Mouse (Mus musculus): ENCODE measurements around the gene Slc30a4. TPM values are rescaled to one million over a fixed set of nuclear protein-coding genes. Genes with fewer than 3 reads are reported as not detected.

Slc30a4 gene
- total RNA-seq, 2 experiments from 2014 or later, result 0.43 TPM; not detected in 1

Other genes starting within 250 kb of the Slc30a4 start
- gene Gm14085, start 217.7 kb downstream of the Slc30a4 start, total RNA-seq (2015; ENCODE audit: low replicate concordance), result 0.58 TPM in 1 of 2 replicates, not detected in the other
- 0.28 and 2.2 TPM in 2 replicates for gene Gm14085, start 217.7 kb downstream of the Slc30a4 start, total RNA-seq (2017; ENCODE audit: low replicate concordance)
- 47.1 and 48.5 TPM in 2 replicates for gene Gatm, start 91.4 kb downstream of the Slc30a4 start, total RNA-seq (2015; ENCODE audit: low replicate concordance)
- gene Gatm, start 91.4 kb downstream of the Slc30a4 start, total RNA-seq (2017; ENCODE audit: low replicate concordance), result 26.8 and 29.3 TPM in 2 replicates
- 3.1 and 10.7 TPM in 2 replicates for gene AA467197, start 65.7 kb downstream of the Slc30a4 start, total RNA-seq (2015; ENCODE audit: low replicate concordance)
- 5.6 and 7.5 TPM in 2 replicates for gene AA467197, start 65.7 kb downstream of the Slc30a4 start, total RNA-seq (2017; ENCODE audit: low replicate concordance)
- 3.1 and 20.2 TPM in 2 replicates for gene Bloc1s6, start 35.8 kb upstream of the Slc30a4 start, total RNA-seq (2015; ENCODE audit: low replicate concordance)
- gene Bloc1s6, start 35.8 kb upstream of the Slc30a4 start, total RNA-seq (2017; ENCODE audit: low replicate concordance), result 5.0 and 5.4 TPM in 2 replicates
- gene Sqor, start 62.6 kb upstream of the Slc30a4 start, total RNA-seq (2015; ENCODE audit: low replicate concordance), result 28.0 and 56.3 TPM in 2 replicates
- gene Sqor, start 62.6 kb upstream of the Slc30a4 start, total RNA-seq (2017; ENCODE audit: low replicate concordance), result 24.2 and 44.2 TPM in 2 replicates